Mouse (Mus musculus): Measurements from ENCODE around the gene Cmip. TPM values are rescaled to one million over a fixed set of nuclear protein-coding genes. Genes with fewer than 3 reads are reported as not detected.

Gene Cmip
- polyA plus RNA-seq, 1 experiment, result 103 TPM

GRCm38 (mm10) chr8:117314308-117314953, 57.6 kb downstream of the Cmip start:
- WGBS, result 97% methylated on average over 8 of the region's 8 CpGs
- DNase-seq, result no peak
- Histone ChIP-seq H3K4me3 (ENCODE audit: control insufficient read depth, insufficient read depth, low read length) (no peak overlapping the region), H3K27ac (ENCODE audit: control insufficient read depth, insufficient read depth, low read length) (no peak overlapping the region), H3K27me3 (ENCODE audit: control insufficient read depth, insufficient read depth, low read length) (no peaks in the 10 kb centered on the region), H3K4me1 (replicated peaks; ENCODE audit: control insufficient read depth, insufficient read depth, low read length) (peaks cover 12% of the 10 kb centered on the region), H3K36me3 (ENCODE audit: control insufficient read depth, insufficient read depth, low read length) (no peaks in the 10 kb centered on the region)
- TF ChIP-seq POLR2A (IDR thresholded peaks at IDR 0.05; ENCODE audit: control insufficient read depth, extremely low read depth, insufficient read depth, low read length, poor library complexity) (no peak), CTCF (IDR thresholded peaks at IDR 0.05; ENCODE audit: borderline replicate concordance, control insufficient read depth, extremely low read depth, insufficient read depth, low read length, poor library complexity) (no peak)

DNA sequence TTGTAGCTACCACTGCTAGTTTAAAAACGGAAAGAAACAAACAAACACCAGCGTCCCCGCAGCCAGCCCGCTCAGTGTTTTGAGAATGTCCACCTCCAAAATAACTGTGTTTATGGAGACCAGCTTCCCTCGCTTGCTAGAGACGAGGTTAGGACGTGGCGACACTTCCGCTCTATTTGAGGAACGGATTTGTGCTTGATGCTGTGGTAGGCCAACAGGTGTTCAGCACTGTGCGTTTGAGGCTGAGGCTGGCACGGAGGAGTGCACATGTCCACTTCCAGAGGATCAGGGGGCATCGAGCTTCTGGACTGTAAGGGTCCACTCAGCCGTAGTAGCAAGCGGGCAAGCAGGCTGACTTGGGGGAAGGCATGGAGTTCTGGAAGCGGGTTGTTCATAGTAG, 58.9 kb downstream of the Cmip start:
- no peak for TF ChIP-seq POLR2A (IDR thresholded peaks at IDR 0.05; ENCODE audit: control insufficient read depth, extremely low read depth, insufficient read depth, low read length, poor library complexity)
- TF ChIP-seq CTCF (IDR thresholded peaks at IDR 0.05; ENCODE audit: borderline replicate concordance, control insufficient read depth, extremely low read depth, insufficient read depth, low read length, poor library complexity), result no peak
- no peak overlapping the region for H3K4me3 ChIP-seq (ENCODE audit: control insufficient read depth, insufficient read depth, low read length)
- 92% methylated on average over 16 of the region's 16 CpGs for WGBS
- H3K27ac ChIP-seq (ENCODE audit: control insufficient read depth, insufficient read depth, low read length), result no peak overlapping the region
- no peaks in the 10 kb centered on the region for H3K27me3 ChIP-seq (ENCODE audit: control insufficient read depth, insufficient read depth, low read length)
- no peak for DNase-seq
- peaks cover 21% of the 10 kb centered on the region for H3K4me1 ChIP-seq (replicated peaks; ENCODE audit: control insufficient read depth, insufficient read depth, low read length)
- no peaks in the 10 kb centered on the region for H3K36me3 ChIP-seq (ENCODE audit: control insufficient read depth, insufficient read depth, low read length)

DNA sequence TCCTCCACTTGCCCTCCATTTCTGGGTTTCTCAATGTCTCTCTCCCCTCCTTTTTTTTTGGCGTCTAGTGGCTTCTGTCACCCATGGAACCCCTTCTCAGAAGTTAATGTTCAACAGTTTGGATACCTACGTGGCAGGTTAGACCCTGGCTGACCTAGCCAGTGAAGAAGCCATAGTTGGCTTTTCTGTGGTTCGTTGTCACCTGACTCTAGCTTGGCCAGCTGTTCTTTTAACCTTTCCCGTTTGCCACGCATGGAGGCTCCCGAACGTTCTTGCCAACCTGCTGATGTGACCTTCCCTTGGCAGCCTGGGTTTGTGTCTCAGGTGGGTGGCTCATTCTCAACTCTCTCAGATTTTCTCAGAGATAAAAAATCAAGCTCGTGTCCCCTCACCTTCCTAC, 60.6 kb downstream of the Cmip start:
- TF ChIP-seq CTCF (IDR thresholded peaks at IDR 0.05; ENCODE audit: borderline replicate concordance, control insufficient read depth, extremely low read depth, insufficient read depth, low read length, poor library complexity), result no peak
- TF ChIP-seq POLR2A (IDR thresholded peaks at IDR 0.05; ENCODE audit: control insufficient read depth, extremely low read depth, insufficient read depth, low read length, poor library complexity), result no peak
- Histone ChIP-seq H3K36me3 (ENCODE audit: control insufficient read depth, insufficient read depth, low read length) (no peaks in the 10 kb centered on the region), H3K27me3 (ENCODE audit: control insufficient read depth, insufficient read depth, low read length) (no peaks in the 10 kb centered on the region), H3K27ac (ENCODE audit: control insufficient read depth, insufficient read depth, low read length) (no peak overlapping the region), H3K4me3 (ENCODE audit: control insufficient read depth, insufficient read depth, low read length) (no peak overlapping the region), H3K4me1 (replicated peaks; ENCODE audit: control insufficient read depth, insufficient read depth, low read length) (peaks cover 34% of the 10 kb centered on the region)
- no peak for DNase-seq
- 89% methylated on average over 8 of the region's 8 CpGs for WGBS

- DNase-seq, result no peak
- TF ChIP-seq CTCF (IDR thresholded peaks at IDR 0.05; ENCODE audit: borderline replicate concordance, control insufficient read depth, extremely low read depth, insufficient read depth, low read length, poor library complexity), result no peak
- TF ChIP-seq POLR2A (IDR thresholded peaks at IDR 0.05; ENCODE audit: control insufficient read depth, extremely low read depth, insufficient read depth, low read length, poor library complexity), result no peak
- Histone ChIP-seq H3K4me3 (ENCODE audit: control insufficient read depth, insufficient read depth, low read length) (no peak overlapping the region), H3K27ac (ENCODE audit: control insufficient read depth, insufficient read depth, low read length) (no peak overlapping the region), H3K36me3 (ENCODE audit: control insufficient read depth, insufficient read depth, low read length) (no peaks in the 10 kb centered on the region), H3K4me1 (replicated peaks; ENCODE audit: control insufficient read depth, insufficient read depth, low read length) (peaks cover 34% of the 10 kb centered on the region), H3K27me3 (ENCODE audit: control insufficient read depth, insufficient read depth, low read length) (no peaks in the 10 kb centered on the region)
- 65% methylated on average over 26 of the region's 26 CpGs for WGBS
Measured at GRCm38 (mm10) chr8:117318911-117319826, 62.3 kb downstream of the Cmip start.

DNA sequence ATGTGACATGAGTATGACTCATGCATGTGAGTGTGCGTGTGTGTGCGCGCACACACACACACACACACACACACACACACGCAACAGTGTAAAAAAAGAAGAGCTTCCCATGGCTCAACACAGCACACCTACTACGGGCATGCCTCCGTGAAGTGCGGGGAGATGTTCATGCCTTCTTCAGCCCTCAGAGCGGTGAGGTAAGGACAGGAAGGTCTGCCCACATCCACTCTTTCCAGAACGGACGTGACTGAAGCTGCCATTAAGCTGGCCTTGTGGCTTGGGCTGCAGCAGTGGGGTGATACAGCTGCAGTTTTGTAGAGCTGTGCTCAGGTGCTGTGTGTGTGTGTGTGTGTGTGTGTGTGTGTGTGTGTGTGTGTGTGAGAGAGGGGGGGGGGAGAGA, 63.8 kb downstream of the Cmip start:
- no peak for TF ChIP-seq POLR2A (IDR thresholded peaks at IDR 0.05; ENCODE audit: control insufficient read depth, extremely low read depth, insufficient read depth, low read length, poor library complexity)
- no peak for TF ChIP-seq CTCF (IDR thresholded peaks at IDR 0.05; ENCODE audit: borderline replicate concordance, control insufficient read depth, extremely low read depth, insufficient read depth, low read length, poor library complexity)
- peaks cover 34% of the 10 kb centered on the region for H3K4me1 ChIP-seq (replicated peaks; ENCODE audit: control insufficient read depth, insufficient read depth, low read length)
- DNase-seq, result no peak
- no peak overlapping the region for H3K4me3 ChIP-seq (ENCODE audit: control insufficient read depth, insufficient read depth, low read length)
- no peak overlapping the region for H3K27ac ChIP-seq (ENCODE audit: control insufficient read depth, insufficient read depth, low read length)
- no peaks in the 10 kb centered on the region for H3K27me3 ChIP-seq (ENCODE audit: control insufficient read depth, insufficient read depth, low read length)
- no peaks in the 10 kb centered on the region for H3K36me3 ChIP-seq (ENCODE audit: control insufficient read depth, insufficient read depth, low read length)
- 59% methylated on average over 10 of the region's 10 CpGs for WGBS

DNA sequence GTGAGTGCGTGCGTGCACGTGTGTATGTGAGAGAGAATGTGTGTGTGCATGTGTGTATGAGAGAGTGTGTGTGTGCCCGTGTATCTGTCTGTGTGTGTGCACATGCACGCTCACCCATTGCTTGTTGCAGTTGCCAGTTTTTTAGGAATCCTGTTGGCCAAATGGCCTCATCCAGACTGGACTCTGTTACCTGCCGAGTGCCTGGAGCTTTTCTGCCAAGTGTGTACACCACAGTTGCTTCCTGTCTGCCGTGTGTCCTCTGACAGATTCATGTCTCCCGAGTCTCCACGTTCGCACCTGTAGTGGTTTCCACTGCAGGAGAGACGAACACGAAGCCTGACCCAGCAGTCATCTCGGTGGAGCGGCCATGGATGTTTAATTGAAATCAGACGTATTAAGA, 64.4 kb downstream of the Cmip start:
- WGBS, result 67% methylated on average over 15 of the region's 15 CpGs
- no peaks in the 10 kb centered on the region for H3K36me3 ChIP-seq (ENCODE audit: control insufficient read depth, insufficient read depth, low read length)
- no peaks in the 10 kb centered on the region for H3K27me3 ChIP-seq (ENCODE audit: control insufficient read depth, insufficient read depth, low read length)

More for the DNA sequence above, 64.4 kb downstream of the Cmip start:
- Histone ChIP-seq H3K27ac (ENCODE audit: control insufficient read depth, insufficient read depth, low read length) (no peak overlapping the region), H3K4me1 (replicated peaks; ENCODE audit: control insufficient read depth, insufficient read depth, low read length) (peaks cover 34% of the 10 kb centered on the region), H3K4me3 (ENCODE audit: control insufficient read depth, insufficient read depth, low read length) (no peak overlapping the region)
- TF ChIP-seq POLR2A (IDR thresholded peaks at IDR 0.05; ENCODE audit: control insufficient read depth, extremely low read depth, insufficient read depth, low read length, poor library complexity) (no peak), CTCF (IDR thresholded peaks at IDR 0.05; ENCODE audit: borderline replicate concordance, control insufficient read depth, extremely low read depth, insufficient read depth, low read length, poor library complexity) (no peak)
- no peak for DNase-seq
